Mouse (Mus musculus) small intestine, adult 2 months (tissue): ENCODE results near the gene Rhbdd2.

Experiments
- CTCF ChIP-seq: fragments of 200-500 bp; IDR thresholded peaks from 2 replicates; pipeline ENCODE4 v1.5.1; 2012; ENCODE audit warnings: low read depth, mild to moderate bottlenecking, control low read depth, inconsistent platforms, low read length, moderate library complexity, mixed read lengths; ENCODE audit not compliant: insufficient replicate concordance, insufficient read length; ENCODE audit errors: extremely low read depth
- POLR2A ChIP-seq: fragments of 200-500 bp; IDR thresholded peaks from 2 replicates; pipeline ENCODE4 v1.6.1; 2012; ENCODE audit warnings: low read depth, mild to moderate bottlenecking, control low read depth, inconsistent platforms, low read length, moderate library complexity

DNA sequence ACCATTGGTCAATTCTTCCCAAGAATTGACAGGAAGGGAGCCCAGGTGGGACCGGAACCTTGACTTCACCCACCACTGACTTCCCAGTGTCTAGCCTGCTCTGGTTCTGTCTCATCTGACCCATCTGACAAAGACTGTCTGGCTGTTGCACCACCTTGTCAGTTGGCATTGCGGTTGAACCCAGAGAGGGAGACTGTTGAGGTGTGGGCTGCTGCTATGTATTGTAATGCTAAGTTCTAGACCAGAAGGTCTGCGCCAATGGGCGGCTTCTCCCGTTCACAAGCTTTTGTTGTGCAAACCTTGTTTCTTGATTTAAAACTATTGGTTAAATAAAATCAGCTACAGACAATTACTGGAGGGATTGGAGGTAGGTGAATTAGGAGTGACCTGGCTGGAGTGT, 24.7 kb downstream of the Rhbdd2 start:
- no peak for TF ChIP-seq CTCF
- TF ChIP-seq POLR2A, result no peak
